Mouse (Mus musculus): ENCODE measurements around the gene Pdgfa. TPM values are rescaled to one million over a fixed set of nuclear protein-coding genes. Genes with fewer than 3 reads are reported as not detected.

Pdgfa gene
- polyA plus RNA-seq, 2 experiments: 34.0 to 83.4 TPM

DNA sequence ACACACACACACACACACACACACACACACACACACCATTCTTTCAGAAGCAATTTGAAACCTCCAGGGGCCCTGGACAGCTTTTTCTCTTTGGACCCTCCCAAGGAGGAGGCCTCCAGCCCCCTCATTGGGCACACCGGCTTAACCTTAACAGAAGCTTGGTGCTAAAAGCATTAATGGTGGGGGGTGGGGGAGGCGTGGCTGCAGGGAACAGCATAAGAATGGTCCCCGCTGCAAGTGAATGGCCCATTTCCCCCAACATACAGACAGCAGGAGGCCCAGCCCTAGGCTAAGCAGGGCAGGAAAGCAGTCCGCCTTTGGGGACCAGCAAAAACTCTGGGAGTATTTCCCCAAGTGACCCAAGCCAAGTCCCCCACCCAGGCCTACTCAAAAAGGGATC, 5.4 kb downstream of the Pdgfa start:
- Histone ChIP-seq H3K9ac (ENCODE audit: low read depth, low read length, severe bottlenecking) (no peak overlapping the region), H3K27ac (replicated peaks; ENCODE audit: low read depth, low read length) (no peak overlapping the region), H3K4me1 (ENCODE audit: control insufficient read depth, insufficient read depth, low read length) (peaks cover 39% of the 10 kb centered on the region), H3K4me2 (replicated peaks; ENCODE audit: low read depth, low read length, severe bottlenecking) (0 out of 2 replicates have a peak overlapping the region, but pooled peaks have one; percentile 93), H3K36me3 (ENCODE audit: control insufficient read depth, insufficient read depth, low read length) (peaks cover 10% of the 10 kb centered on the region), H3K4me3 (replicated peaks; ENCODE audit: low read length) (peak overlapping the region; percentile 15; the same call in 1 of the 2 replicates), H3K27me3 (ENCODE audit: control insufficient read depth, insufficient read depth, low read length) (peaks cover 41% of the 10 kb centered on the region), H3K9me3 (ENCODE audit: control insufficient read depth, low read length) (no peaks in the 10 kb centered on the region)
- no peak for TF ChIP-seq POLR2A (IDR thresholded peaks at IDR 0.05; ENCODE audit: borderline replicate concordance, extremely low read depth, insufficient read depth, insufficient read length)
- ATAC-seq (ENCODE audit: low FRiP score, low read depth): no peak
- WGBS: 35% methylated on average over 4 of the region's 4 CpGs
- DNase-seq (ENCODE audit: low spot score): no peak

- H3K36me3 ChIP-seq (ENCODE audit: control insufficient read depth, insufficient read depth, low read length): peaks cover 18% of the 10 kb centered on the region
- no peak for TF ChIP-seq POLR2A (IDR thresholded peaks at IDR 0.05; ENCODE audit: borderline replicate concordance, extremely low read depth, insufficient read depth, insufficient read length)
- no peaks in the 10 kb centered on the region for H3K9me3 ChIP-seq (ENCODE audit: control insufficient read depth, low read length)
- H3K4me3 ChIP-seq (replicated peaks; ENCODE audit: low read length): no peak overlapping the region
- H3K27me3 ChIP-seq (ENCODE audit: control insufficient read depth, insufficient read depth, low read length): peaks cover 32% of the 10 kb centered on the region
- no peak overlapping the region for H3K27ac ChIP-seq (replicated peaks; ENCODE audit: low read depth, low read length)
- ATAC-seq (ENCODE audit: low FRiP score, low read depth) (no peak), DNase-seq (ENCODE audit: low spot score) (peak; percentile 32)
- H3K4me2 ChIP-seq (replicated peaks; ENCODE audit: low read depth, low read length, severe bottlenecking): no peak overlapping the region
- WGBS: 76% methylated on average over 7 of the region's 7 CpGs
- H3K9ac ChIP-seq (ENCODE audit: low read depth, low read length, severe bottlenecking): no peak overlapping the region
- H3K4me1 ChIP-seq (ENCODE audit: control insufficient read depth, insufficient read depth, low read length): peaks cover 31% of the 10 kb centered on the region
These were observed 6.3 kb downstream of the Pdgfa start for GRCm38 (mm10) chr5:138990659-138991380.

- TF ChIP-seq POLR2A (IDR thresholded peaks at IDR 0.05; ENCODE audit: borderline replicate concordance, extremely low read depth, insufficient read depth, insufficient read length): no peak
- H3K27ac ChIP-seq (replicated peaks; ENCODE audit: low read depth, low read length): no peak overlapping the region
- H3K4me2 ChIP-seq (replicated peaks; ENCODE audit: low read depth, low read length, severe bottlenecking): no peak overlapping the region
- H3K9ac ChIP-seq (ENCODE audit: low read depth, low read length, severe bottlenecking): no peak overlapping the region
- peaks cover 32% of the 10 kb centered on the region for H3K27me3 ChIP-seq (ENCODE audit: control insufficient read depth, insufficient read depth, low read length)
- H3K4me1 ChIP-seq (ENCODE audit: control insufficient read depth, insufficient read depth, low read length): peaks cover 30% of the 10 kb centered on the region
- H3K4me3 ChIP-seq (replicated peaks; ENCODE audit: low read length): no peak overlapping the region
- ATAC-seq (ENCODE audit: low FRiP score, low read depth) (no peak), DNase-seq (ENCODE audit: low spot score) (no peak)
- peaks cover 26% of the 10 kb centered on the region for H3K36me3 ChIP-seq (ENCODE audit: control insufficient read depth, insufficient read depth, low read length)
- H3K9me3 ChIP-seq (ENCODE audit: control insufficient read depth, low read length): no peaks in the 10 kb centered on the region
- 84% methylated on average over 6 of the region's 6 CpGs for WGBS
These were observed 7.6 kb downstream of the Pdgfa start for GRCm38 (mm10) chr5:138989567-138989966.

- H3K27me3 ChIP-seq (ENCODE audit: control insufficient read depth, insufficient read depth, low read length): peaks cover 27% of the 10 kb centered on the region
- no peak overlapping the region for H3K4me3 ChIP-seq (replicated peaks; ENCODE audit: low read length)
- H3K9ac ChIP-seq (ENCODE audit: low read depth, low read length, severe bottlenecking): no peak overlapping the region
- ATAC-seq (ENCODE audit: low FRiP score, low read depth): no peak
- WGBS: 39% methylated on average over 9 of the region's 9 CpGs
- no peak for TF ChIP-seq POLR2A (IDR thresholded peaks at IDR 0.05; ENCODE audit: borderline replicate concordance, extremely low read depth, insufficient read depth, insufficient read length)
- no peak for DNase-seq (ENCODE audit: low spot score)
- no peak overlapping the region for H3K27ac ChIP-seq (replicated peaks; ENCODE audit: low read depth, low read length)
- H3K9me3 ChIP-seq (ENCODE audit: control insufficient read depth, low read length): no peaks in the 10 kb centered on the region
- H3K4me2 ChIP-seq (replicated peaks; ENCODE audit: low read depth, low read length, severe bottlenecking): no peak overlapping the region
- peaks cover 25% of the 10 kb centered on the region for H3K4me1 ChIP-seq (ENCODE audit: control insufficient read depth, insufficient read depth, low read length)
- H3K36me3 ChIP-seq (ENCODE audit: control insufficient read depth, insufficient read depth, low read length): peaks cover 30% of the 10 kb centered on the region
These were observed 8.4 kb downstream of the Pdgfa start for GRCm38 (mm10) chr5:138988764-138989163.

DNA sequence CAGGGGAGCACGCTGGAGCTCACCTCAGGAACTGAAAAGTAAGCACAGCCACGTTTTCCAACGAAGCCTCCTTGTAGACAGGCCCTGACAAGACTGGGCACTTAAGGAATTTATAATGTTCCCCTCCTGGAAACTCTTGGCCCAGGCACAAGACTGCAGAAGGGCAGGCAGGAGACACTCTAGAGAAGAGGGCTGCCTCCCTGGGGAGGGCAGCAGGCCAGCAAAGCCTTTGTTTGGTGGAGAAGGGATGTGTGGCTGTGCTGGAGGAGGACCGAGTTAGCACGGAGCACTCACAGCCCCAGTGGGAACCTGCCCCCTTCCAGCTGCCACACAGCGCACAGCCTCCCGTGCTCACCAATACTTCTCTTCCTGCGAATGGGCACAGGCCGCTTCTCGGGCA, 9.2 kb downstream of the Pdgfa start:
- H3K9ac ChIP-seq (ENCODE audit: low read depth, low read length, severe bottlenecking): no peak overlapping the region
- H3K27me3 ChIP-seq (ENCODE audit: control insufficient read depth, insufficient read depth, low read length): peaks cover 21% of the 10 kb centered on the region

More for the DNA sequence above, 9.2 kb downstream of the Pdgfa start:
- TF ChIP-seq POLR2A (IDR thresholded peaks at IDR 0.05; ENCODE audit: borderline replicate concordance, extremely low read depth, insufficient read depth, insufficient read length): no peak
- no peaks in the 10 kb centered on the region for H3K9me3 ChIP-seq (ENCODE audit: control insufficient read depth, low read length)
- DNase-seq (ENCODE audit: low spot score) (no peak), ATAC-seq (ENCODE audit: low FRiP score, low read depth) (no peak)
- H3K4me1 ChIP-seq (ENCODE audit: control insufficient read depth, insufficient read depth, low read length): peaks cover 18% of the 10 kb centered on the region
- 70% methylated on average over 10 of the region's 10 CpGs for WGBS
- no peak overlapping the region for H3K4me2 ChIP-seq (replicated peaks; ENCODE audit: low read depth, low read length, severe bottlenecking)
- H3K27ac ChIP-seq (replicated peaks; ENCODE audit: low read depth, low read length): no peak overlapping the region
- H3K36me3 ChIP-seq (ENCODE audit: control insufficient read depth, insufficient read depth, low read length): peaks cover 35% of the 10 kb centered on the region
- H3K4me3 ChIP-seq (replicated peaks; ENCODE audit: low read length): no peak overlapping the region
